Mouse (Mus musculus) megakaryocyte progenitor cell, adult 5-6 weeks (primary cell): ENCODE measurements around the gene Ccdc34. TPM values are rescaled to one million over a fixed set of nuclear protein-coding genes. Genes with fewer than 3 reads are reported as not detected.

Experiments
- ATAC-seq: replicated peaks from 2 replicates; pipeline ENCODE4 v1.8.0; 2016; ENCODE audit warnings: mild to moderate bottlenecking, moderate TSS enrichment, inconsistent platforms; ENCODE audit not compliant: poor library complexity
- total RNA-seq, 2 experiments: library from RNA; stranded (forward) in 1 of 2; stranded (reverse) in 1 of 2; fragments of 157-497, 149-512 nt in 1 of 2; fragments of 200-1000 nt in 1 of 2; gene quantifications; 2 replicates each; pipeline versions ENCODE4 v1.2.3 to v1.2.4; 2015 to 2017

The Ccdc34 gene
- total RNA-seq (2015) (56.3 and 65.9 TPM in 2 replicates), total RNA-seq (2017) (42.6 and 56.5 TPM in 2 replicates)

GRCm38 (mm10) chr2:110017616-110018505 lies at the start of gene Ccdc34:
Gene Ccdc34, plus strand, starts transcription at chr2:110017817.
- ATAC-seq: peak; percentile 98

- no peak for ATAC-seq
Measured at GRCm38 (mm10) chr2:109969381-109969780, 48.2 kb upstream of the Ccdc34 start.

- no peak for ATAC-seq
Measured at GRCm38 (mm10) chr2:109969926-109970532, 47.6 kb upstream of the Ccdc34 start.

DNA sequence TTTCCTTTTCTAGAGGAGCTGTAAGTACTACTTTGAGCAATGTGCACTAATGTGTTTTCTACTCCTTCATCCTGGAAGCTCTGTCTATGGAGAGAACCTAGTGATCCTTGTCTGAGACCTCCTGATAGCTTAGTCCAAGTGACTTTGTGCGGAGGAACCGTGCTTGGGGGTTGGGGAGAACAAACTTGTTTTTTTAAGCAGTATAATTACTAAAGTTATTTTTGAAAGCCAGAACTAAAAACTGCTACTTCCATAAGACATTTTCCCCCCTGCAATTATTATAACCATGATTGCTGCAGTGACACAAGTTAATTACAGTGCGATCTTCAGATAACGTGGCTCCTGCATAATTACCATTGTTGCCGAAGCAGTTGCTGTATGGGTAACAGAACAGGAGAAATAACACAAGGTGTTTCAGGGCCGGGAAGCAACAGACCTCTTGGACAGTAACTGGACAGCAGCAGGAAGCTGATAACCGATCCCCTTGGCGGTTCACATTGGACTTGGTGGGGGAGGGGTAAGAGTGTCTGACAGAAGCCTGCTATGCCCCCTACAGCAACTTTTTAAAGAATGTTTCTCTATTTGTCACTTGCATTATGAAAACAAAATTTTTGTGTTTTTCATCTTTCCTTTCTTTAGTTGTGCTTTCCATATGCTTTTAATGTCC lies 46.7 kb upstream of the Ccdc34 start:
- no peak for ATAC-seq

DNA sequence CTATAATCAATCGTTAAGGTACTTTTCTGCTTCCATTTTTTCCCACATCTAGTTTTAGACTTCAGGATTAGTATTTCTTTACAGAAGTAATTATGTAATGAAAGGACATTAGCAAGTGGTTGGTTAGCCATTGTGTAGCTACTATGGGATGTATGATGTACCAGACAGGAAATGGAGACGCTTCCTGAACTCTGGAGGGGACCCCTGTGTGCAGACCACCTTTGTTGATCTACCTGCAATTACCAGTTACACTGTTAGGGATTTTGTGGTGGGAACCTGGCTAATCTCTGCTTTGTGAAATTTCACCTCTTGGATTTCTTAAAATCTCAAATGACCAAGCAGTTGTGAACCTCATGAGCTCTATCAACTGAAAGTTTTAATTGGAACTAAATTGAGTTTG lies 45.3 kb upstream of the Ccdc34 start:
- ATAC-seq: no peak

- no peak for ATAC-seq
Measured at GRCm38 (mm10) chr2:109972922-109973321, 44.7 kb upstream of the Ccdc34 start.

- no peak for ATAC-seq
Measured at GRCm38 (mm10) chr2:109974807-109975206, 42.8 kb upstream of the Ccdc34 start.

- ATAC-seq: no peak
Measured at GRCm38 (mm10) chr2:109976181-109976580, 41.4 kb upstream of the Ccdc34 start.

DNA sequence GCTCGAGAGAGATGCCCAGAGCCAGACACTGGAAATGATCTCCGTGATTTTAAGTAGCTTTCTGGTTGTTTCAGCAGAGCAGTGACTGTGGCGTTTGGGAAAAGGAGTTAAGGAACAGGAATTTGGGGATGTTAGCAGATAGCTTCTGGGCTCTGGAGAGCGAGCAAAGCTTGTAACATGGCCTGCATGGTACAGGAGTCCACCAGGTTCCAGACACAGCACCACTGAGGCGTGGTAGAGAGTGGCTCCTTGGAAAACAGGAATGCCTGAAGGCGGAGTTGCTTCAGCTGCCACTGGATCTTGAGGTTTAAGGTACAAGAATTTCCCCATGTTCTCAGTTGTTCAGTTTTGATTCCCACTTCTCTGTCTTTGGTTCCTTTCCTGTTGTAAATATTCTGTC lies 40.3 kb upstream of the Ccdc34 start:
- ATAC-seq: no peak

- ATAC-seq: peak; percentile 52; the same call in 1 of the 2 replicates
Measured at GRCm38 (mm10) chr2:109979209-109979608, 38.4 kb upstream of the Ccdc34 start.

DNA sequence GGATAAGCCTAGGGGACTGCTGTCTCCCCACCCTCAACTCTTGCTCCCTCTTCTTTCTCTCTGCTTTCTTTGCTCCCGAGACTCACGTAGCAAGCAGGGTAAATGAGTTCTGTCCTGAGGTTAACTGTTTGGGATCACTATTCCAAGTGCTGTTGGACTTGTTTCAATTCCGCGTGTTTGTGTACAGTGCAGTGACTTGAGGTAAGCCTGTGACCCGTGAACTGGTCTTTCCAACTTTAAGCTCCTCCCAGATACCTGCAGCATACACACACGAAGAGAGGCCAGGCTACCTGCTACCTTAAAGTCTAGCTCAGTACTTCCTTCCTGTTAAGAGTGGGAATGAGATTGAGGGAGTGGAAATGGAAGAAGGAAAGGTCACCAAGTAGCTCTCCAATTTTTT lies 34.2 kb upstream of the Ccdc34 start:
- ATAC-seq: no peak

DNA sequence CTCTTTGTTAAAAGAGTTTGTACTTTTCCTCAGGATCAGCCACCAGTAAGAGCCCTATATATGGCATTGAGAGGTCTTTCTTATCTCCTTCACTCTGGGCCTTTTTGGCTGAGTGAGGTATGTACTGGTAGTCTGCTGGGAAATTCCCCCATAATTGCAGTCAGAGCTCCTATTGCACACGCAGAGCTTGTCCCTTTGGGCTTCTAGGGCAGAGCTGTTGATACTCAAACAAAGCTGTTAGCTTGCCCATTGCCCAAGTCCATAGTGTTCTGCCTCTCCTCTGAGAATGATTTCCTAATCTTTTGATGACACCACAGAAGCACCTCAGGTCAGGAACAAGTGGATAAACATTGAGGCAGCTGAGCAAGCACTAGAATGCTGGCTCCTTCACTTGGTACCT lies 32.7 kb upstream of the Ccdc34 start:
- ATAC-seq: no peak

DNA sequence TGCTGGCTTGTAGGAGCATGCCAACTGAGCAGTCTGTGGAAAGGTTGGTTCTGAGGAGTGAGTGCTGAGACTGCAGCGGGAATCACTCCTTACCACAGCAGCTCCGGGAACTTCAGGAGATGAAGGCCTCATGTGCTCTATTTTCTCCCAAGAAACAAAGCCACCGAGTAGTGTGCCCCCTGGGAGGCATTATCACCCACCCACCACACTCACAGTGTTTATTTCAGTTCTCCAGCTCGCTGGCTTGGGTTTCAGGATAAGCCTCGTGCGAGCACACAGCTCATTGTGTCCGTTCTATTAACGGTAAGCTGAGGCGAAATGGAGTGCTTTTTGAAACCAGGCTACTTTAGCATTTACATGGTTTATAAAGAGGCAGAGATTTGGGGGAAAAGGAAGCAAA lies 32.1 kb upstream of the Ccdc34 start:
- ATAC-seq: no peak

GRCm38 (mm10) chr2:109986036-109986785 lies 31.4 kb upstream of the Ccdc34 start:
- no peak for ATAC-seq

GRCm38 (mm10) chr2:109987946-109988345 lies 29.7 kb upstream of the Ccdc34 start:
- no peak for ATAC-seq

GRCm38 (mm10) chr2:109989196-109989595 lies 28.4 kb upstream of the Ccdc34 start:
- no peak for ATAC-seq

- ATAC-seq: no peak
Measured at GRCm38 (mm10) chr2:109989679-109990473, 27.7 kb upstream of the Ccdc34 start.

DNA sequence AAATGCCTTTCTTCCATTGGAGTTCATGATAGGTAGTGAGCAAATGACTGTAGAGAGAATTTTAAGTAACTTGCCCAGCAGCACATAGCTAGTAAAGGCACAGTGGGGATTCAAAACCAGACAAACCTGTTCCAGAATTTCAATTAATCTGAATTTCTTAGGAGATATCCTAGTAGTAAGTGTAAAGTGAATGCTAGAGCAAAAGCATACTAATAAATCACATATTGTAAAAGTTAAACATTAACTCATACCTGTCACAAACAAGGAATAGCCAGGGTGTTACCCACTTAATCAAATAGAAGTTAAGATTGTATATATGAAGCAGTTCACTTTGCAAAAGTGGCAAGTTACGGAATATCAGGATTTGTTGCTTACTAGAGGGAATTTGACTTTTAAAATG lies 25.9 kb upstream of the Ccdc34 start:
- no peak for ATAC-seq

GRCm38 (mm10) chr2:109992448-109993073 lies 25.1 kb upstream of the Ccdc34 start:
- ATAC-seq: peak; percentile 27

DNA sequence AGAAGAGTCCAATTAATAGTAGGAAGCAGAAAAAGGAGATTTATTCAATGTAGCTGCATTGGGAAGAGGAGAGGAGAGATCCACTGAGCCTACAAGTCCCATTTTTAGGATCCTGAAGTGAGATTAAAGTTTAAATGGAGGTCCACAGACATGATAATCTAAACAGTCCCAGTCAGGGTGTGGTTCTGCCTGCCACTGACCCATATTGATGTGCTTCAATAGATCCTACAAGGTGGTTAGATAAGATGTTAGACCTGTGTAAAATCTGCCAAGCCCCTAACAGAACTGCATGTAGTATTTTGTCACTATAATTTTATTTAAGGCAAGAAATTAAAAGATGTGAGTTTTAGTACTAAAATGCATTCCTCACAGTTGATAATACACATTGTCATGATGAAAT lies 24.2 kb upstream of the Ccdc34 start:
- ATAC-seq: 0 out of 2 replicates have a peak, but pooled peaks have one; percentile 35
